Mouse (Mus musculus) MN1 (cell line): Measurements from ENCODE around the gene Acsf2.

Source experiments
- DNase-seq: peaks from one replicate; pipeline ENCODE4 v3.0.0-alpha.2; 2016; ENCODE audit warnings: low spot score

The Acsf2 gene

GRCm38 (mm10) chr11:94598437-94599120 is 3.1 kb downstream of the Acsf2 start:
- no peak for DNase-seq

- no peak for DNase-seq
Measured at GRCm38 (mm10) chr11:94597319-94597718, 4.4 kb downstream of the Acsf2 start.

GRCm38 (mm10) chr11:94596311-94596852 is 5.3 kb downstream of the Acsf2 start:
- no peak for DNase-seq

GRCm38 (mm10) chr11:94587511-94587910 is 14.2 kb downstream of the Acsf2 start:
- no peak for DNase-seq

- no peak for DNase-seq
Measured at GRCm38 (mm10) chr11:94585091-94585490, 16.6 kb downstream of the Acsf2 start.

- no peak for DNase-seq
Measured at GRCm38 (mm10) chr11:94580111-94580740, 21.4 kb downstream of the Acsf2 start.

- no peak for DNase-seq
Measured at GRCm38 (mm10) chr11:94576361-94576760, 25.3 kb downstream of the Acsf2 start.

GRCm38 (mm10) chr11:94575036-94575435 is 26.6 kb downstream of the Acsf2 start:
- DNase-seq, result no peak

DNA sequence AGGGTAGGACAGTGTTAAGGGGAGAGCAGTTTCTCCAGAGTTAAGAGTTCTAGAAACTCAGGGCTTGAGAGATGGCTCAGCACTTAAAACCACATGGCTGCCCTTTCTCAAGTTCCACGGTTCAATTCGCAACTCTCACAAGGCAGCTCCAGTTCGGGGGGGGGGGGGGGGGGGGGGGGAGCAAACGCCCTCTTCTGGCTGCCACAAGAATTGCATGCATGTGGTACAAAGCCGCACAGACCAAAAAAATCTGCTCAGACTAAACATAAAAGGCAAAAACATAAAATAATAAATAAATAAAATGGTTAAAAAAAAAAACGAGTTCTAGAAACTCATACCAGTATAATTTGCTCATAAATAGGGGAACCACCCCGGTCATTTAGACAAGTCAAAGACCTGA is 27.1 kb downstream of the Acsf2 start:
- no peak for DNase-seq

- no peak for DNase-seq
Measured at GRCm38 (mm10) chr11:94571850-94572249, 29.8 kb downstream of the Acsf2 start.

- DNase-seq, result no peak
Measured at GRCm38 (mm10) chr11:94570612-94571011, 31.1 kb downstream of the Acsf2 start.

GRCm38 (mm10) chr11:94567326-94567725 is 34.3 kb downstream of the Acsf2 start:
- DNase-seq, result no peak

DNA sequence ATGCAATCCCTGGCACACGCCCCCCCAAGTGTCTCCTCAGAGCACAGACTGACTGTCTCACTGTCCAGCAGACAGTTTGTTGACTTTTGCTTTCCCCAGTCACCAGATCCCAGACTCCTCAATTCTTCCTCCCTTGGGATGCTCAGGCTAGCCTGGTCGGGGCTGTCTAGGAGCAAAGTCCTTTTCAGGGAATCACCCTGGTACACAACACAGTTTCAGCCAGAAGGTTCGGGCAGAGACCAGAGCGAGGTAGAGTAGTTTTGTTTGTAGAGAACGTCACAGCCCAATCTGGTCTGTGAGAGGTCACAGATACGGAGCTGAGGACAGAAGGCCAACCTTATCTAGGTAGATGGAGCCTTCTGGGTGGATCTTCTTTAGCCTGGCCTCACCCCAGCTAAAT is 35.1 kb downstream of the Acsf2 start:
- DNase-seq, result no peak

DNA sequence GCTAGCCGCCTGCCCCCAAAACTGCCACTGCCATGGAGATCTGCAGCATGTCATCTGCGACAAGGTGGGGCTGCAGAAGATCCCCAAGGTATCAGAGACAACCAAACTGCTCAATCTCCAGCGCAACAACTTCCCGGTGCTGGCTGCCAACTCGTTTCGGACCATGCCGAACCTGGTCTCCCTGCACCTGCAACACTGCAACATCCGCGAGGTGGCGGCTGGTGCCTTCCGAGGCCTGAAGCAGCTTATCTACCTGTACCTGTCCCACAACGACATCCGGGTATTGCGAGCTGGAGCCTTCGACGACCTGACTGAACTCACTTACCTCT is 36.6 kb downstream of the Acsf2 start:
- DNase-seq, result no peak

DNA sequence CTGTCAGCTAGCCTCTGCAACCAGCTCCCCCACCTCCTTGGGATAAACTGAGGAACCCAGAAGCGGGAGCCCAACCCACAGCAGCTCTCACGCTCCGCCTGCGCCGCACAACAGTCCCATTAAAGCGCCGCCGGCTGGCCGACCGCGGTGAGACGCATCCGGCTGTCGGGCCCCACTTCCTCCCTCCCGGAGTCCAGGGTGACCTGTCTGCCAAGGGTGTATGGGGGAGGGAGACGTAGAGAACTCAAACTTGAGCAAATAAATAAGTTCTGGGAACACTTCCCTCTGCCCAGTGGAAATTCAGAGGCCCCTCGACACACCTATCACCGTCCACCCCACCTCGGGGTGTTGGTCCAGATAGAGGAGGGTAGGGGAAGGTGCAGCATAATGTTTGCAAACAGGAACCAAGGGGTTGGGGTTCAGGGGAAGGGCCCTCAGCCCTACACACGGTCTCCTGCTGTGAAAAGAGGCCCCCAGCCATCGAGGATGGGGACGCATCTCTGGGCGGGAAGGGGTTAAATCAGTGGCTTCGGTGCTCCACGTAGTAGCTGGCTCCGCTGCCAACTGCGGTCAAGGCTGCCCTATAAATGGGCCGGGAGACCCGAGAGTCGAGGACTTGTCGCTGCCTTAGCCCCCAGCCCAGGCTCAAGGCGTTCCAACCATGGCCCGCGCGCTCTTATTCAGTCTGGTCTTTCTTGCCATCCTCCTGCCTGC is 37.1 kb downstream of the Acsf2 start, which contains the start of gene Chad:
Chad (plus strand) TSS at position 611 of the 714 bp plus-strand sequence.
- no peak for DNase-seq

DNA sequence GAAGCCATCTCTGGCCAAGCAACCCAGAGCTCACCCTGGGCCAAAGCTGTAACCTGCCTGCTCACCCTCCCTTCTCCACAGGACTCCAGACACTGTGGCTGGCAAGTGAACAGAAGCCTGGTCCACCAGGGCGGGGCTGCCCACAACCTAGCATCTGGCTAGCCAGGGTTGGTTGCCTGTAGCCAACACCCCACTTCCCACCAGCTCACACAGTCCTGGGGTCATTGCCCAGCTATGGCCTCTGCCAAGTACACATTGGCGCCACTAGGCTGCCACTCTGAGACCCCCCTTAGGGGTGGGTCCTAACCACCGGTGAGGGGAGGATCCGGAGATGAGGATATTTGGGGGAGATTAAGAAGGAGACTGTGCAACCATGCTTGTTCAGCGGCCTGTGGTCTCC is 37.9 kb downstream of the Acsf2 start:
- DNase-seq, result no peak

DNA sequence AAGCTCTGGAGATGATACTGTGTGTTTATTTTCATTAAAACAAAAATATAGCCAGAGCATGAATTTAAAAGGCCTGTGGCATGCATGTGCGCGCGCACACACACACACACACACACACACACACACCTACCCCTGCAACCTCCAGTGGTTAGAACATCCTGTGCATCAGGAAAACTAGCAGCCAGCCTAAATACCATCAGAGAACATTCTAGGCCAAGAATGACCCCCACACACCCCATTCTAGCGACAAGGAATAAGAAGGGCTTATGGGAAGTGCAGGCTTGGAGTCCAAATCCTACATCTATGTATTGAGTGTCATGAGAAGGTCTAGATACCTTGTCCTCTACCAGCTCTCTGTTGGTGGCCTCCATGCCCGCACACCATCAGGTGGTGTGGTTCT is 38.3 kb downstream of the Acsf2 start:
- DNase-seq, result no peak

DNA sequence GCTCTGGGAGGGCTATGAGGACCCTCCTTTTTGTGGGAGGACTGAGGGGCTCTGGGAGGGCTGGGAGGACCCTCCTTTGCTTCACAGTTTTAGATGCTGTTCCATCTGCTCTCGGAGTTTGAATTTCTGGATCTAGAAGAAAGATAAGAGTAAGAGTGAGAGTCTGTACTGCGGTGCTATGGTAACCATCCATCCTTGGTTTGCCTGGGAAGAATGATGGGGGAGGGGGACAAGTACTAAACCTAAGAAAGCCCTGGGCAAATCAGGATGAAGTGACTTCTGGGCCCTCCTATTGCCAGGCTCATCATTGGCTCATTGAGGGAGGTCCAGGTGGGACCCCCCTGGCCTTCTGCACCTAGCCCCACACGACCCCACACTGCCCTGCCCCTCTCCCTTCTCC is 43.4 kb downstream of the Acsf2 start:
- no peak for DNase-seq

DNA sequence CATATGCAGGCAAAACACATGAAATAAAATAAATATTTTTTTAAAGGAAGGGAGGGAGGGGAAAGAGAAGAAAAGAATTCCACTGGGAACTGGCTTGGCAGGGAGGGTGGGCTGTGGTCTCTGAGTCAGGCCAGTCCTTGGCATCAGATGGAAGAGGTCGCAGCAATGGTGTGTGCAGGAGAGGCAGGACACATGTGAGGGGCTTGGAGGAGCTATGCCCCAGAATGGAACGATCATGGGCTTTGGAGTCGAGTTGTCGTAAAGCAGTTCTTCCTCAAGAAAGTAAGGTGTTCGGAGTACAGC is 51.3 kb downstream of the Acsf2 start:
- no peak for DNase-seq

GRCm38 (mm10) chr11:94549691-94550441 is 51.8 kb downstream of the Acsf2 start:
- DNase-seq, result no peak

DNA sequence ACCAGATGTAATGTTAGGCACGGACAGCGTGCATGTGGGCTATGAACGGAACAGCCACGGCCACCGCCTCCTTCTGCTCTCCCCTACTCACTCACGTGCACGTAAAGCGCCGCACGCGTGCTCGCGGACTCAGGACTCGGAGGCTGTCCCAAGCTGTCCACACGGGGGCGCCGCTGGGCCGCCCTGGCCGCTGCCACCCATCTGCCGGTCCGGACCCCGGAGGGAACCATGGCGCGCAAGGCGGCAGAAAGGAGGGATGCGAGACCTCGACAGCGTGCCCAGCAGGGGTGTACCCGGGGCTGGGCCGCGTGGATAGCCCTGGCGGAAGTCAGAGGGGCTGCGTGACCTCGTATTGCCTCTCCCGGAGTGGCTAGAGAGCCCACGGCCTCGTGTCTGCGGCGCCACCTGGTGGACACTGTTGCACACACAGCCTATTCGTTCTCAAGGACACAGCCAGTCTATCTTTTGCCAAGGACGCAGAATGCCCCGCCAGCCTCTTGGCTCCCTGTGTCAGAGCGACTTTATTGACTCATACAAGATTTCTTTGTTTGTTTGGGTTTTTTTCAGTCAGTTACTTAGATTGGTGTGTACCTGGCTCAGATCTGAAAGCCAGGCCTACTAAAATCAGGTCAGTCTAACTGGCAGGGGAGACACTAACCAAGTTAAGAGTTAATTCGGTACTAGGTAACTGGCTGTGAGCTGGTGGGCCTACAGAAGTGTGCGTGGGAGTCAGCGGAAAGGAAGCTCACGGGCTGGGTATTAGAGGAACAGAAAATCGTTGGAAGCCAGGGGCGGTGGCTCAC is 52.6 kb downstream of the Acsf2 start, which contains the start of gene Rsad1:
Rsad1 (minus strand) TSS at position 368 of the 803 bp plus-strand sequence.
- DNase-seq, result peak; percentile 96
